Mouse (Mus musculus) lung, postnatal 0 days (tissue): ENCODE data around the gene Myo1b. TPM values are rescaled to one million over a fixed set of nuclear protein-coding genes. Genes with fewer than 3 reads are reported as not detected.

ENCODE experiments used
- ATAC-seq: fragments of 200-750 bp; cut with Nextera tagmentation; 2 replicates; pipeline ENCODE4 v1.8.0; 2017; ENCODE audit warnings: moderate library complexity
- DNase-seq: peaks from one replicate; pipeline ENCODE4 v3.0.0-alpha.2; 2016; ENCODE audit warnings: low spot score
- H3K27ac ChIP-seq: fragments of 300-500 bp; sonication (generic); 2 replicates; pipeline ENCODE4 v1.5.1; 2014; ENCODE audit warnings: antibody characterized with exemption, mild to moderate bottlenecking, low read length, mixed read lengths
- H3K27me3 ChIP-seq: fragments of 300-500 bp; sonication (generic); replicated peaks from 2 replicates; pipeline ENCODE4 v1.6.1; 2014; ENCODE audit warnings: low read length, mixed read lengths; ENCODE audit not compliant: insufficient read depth
- H3K36me3 ChIP-seq: fragments of 300-500 bp; sonication (generic); 2 replicates; pipeline ENCODE4 v1.6.1; 2014; ENCODE audit warnings: low read length, mixed read lengths; ENCODE audit not compliant: insufficient read depth
- H3K4me1 ChIP-seq: fragments of 300-500 bp; sonication (generic); 2 replicates; pipeline ENCODE4 v1.6.1; 2014; ENCODE audit warnings: antibody characterized with exemption, low read depth, low read length, mixed read lengths; ENCODE audit not compliant: insufficient read depth
- H3K4me2 ChIP-seq: fragments of 300-500 bp; sonication (generic); replicated peaks from 2 replicates; pipeline ENCODE4 v1.6.1; 2014; ENCODE audit warnings: low read depth, mild to moderate bottlenecking, low read length, moderate library complexity, mixed read lengths
- H3K4me3 ChIP-seq: fragments of 300-500 bp; sonication (generic); 2 replicates; pipeline ENCODE4 v1.5.1; 2014; ENCODE audit warnings: low read depth, low read length
- H3K9ac ChIP-seq: fragments of 300-500 bp; sonication (generic); replicated peaks from 2 replicates; pipeline ENCODE4 v1.6.1; 2014; ENCODE audit warnings: low read depth, mild to moderate bottlenecking
- H3K9me3 ChIP-seq: fragments of 300-500 bp; sonication (generic); 2 replicates; pipeline ENCODE4 v1.6.1; 2016; ENCODE audit warnings: low read length, mixed read lengths
- CTCF ChIP-seq: IDR thresholded peaks from 2 replicates; pipeline ENCODE4 v1.5.1; 2016; ENCODE audit warnings: antibody characterized with exemption, mild to moderate bottlenecking
- EP300 ChIP-seq: IDR thresholded peaks from 2 replicates; pipeline ENCODE4 v1.6.1; 2016; ENCODE audit warnings: antibody characterized with exemption, mild to moderate bottlenecking, control low read depth
- WGBS: fragments of 180-500 bp; shearing (Covaris S2); extraction: QIAGEN DNeasy Blood & Tissue Kit; methylation state at CpG from one replicate; pipeline ENCODE4 v1.1.7; 2014; 5-methylcytosine and 5-hydroxymethylcytosine counted together
- polyA plus RNA-seq: library from polyadenylated mRNA; unstranded; fragments of >200 nt; fragmentation: Nextera tagmentation; extraction: Ambion mirVana; gene quantifications from 2 replicates; pipeline ENCODE4 v1.2.1, GENCODE M21; 2015

The Myo1b gene
- polyA plus RNA-seq, 1 experiment from 2014 or later, result 108 TPM

DNA sequence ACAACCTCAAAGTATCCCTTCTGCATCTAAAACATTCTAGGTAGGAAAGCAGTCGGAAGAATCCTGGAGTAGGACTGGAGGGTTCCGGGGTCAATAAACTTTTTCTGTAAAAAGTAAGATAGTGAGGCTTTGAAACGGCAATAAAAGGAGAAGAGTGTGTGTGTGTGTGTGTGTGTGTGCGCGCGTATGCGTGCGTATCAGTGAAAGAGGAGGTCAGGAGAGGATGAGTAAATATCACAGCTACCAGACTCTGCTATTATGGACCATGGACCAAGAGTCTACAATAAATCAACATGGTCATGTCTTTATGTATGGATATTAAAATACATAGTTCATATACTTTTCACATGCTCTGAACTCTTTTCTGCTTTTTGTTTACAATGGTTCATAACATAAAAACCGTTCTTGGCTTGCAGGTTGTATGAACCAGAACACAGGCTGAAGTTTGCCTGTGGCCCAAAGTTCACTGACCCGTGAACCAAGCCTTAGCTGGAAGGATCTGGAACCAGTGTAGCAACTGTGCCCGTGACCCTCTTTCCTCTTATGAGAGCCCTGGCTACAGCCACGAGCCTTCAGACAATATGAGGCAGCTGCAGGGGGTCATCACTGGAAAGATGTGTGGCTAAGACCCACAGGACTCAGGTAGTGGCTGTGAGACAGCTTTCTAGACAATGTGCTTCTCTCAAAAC is 145.9 kb downstream of the Myo1b start:
- H3K4me1 ChIP-seq, result no peaks in the 10 kb centered on the region
- H3K4me2 ChIP-seq, result no peak overlapping the region
- H3K4me3 ChIP-seq, result no peak overlapping the region
- no peak for ATAC-seq
- DNase-seq, result no peak
- H3K27me3 ChIP-seq, result no peaks in the 10 kb centered on the region
- WGBS, result 79% methylated on average over 12 of the region's 12 CpGs
- H3K36me3 ChIP-seq, result peaks cover 30% of the 10 kb centered on the region
- TF ChIP-seq EP300 (no peak), CTCF (no peak)
- no peak overlapping the region for H3K27ac ChIP-seq
- H3K9me3 ChIP-seq, result no peaks in the 10 kb centered on the region
- no peak overlapping the region for H3K9ac ChIP-seq

DNA sequence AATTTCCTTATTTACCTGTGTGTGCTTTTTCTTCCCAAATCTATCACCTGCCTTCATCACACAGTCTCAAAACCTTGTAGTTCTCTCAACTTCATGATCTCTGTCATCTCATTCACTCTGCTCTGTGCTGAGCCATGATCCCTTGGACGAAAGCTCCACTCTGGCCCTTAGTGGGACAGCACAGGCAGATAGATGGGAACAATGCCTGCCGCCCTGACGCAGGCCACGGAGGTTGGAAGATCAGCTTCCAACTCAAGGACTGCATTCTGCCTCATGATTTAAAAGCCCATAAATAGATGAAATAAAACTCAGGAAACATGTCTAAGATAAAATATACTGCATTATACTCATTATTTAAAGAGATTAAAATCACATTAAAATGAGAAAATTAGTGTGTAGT is 149.6 kb downstream of the Myo1b start:
- Histone ChIP-seq H3K4me3 (no peak overlapping the region), H3K4me1 (no peaks in the 10 kb centered on the region), H3K27ac (no peak overlapping the region), H3K36me3 (peaks cover 21% of the 10 kb centered on the region), H3K4me2 (no peak overlapping the region), H3K27me3 (no peaks in the 10 kb centered on the region), H3K9me3 (no peaks in the 10 kb centered on the region), H3K9ac (no peak overlapping the region)
- 88% methylated on average over 4 of the region's 4 CpGs for WGBS
- ATAC-seq (no peak), DNase-seq (no peak)
- TF ChIP-seq CTCF (no peak), EP300 (no peak)

DNA sequence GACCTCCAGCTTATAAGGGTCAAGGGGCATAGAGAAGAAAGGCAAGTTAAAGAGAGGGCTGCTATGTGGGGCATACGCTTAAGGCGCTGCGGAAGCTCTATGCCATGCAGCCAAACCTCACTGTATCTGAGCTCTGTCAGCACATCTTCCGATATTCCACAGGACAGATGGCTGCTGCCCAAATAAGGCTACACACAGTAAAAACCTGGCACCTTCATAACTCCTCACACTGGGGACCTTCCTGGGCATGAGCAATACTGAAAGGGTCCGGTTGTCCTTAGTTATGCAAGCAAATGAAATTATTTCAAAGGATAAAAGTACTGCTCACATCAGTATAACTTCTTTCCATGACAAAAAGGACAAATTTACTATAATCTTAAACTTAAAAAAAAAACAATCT is 150.7 kb downstream of the Myo1b start:
- peaks cover 28% of the 10 kb centered on the region for H3K36me3 ChIP-seq
- TF ChIP-seq CTCF, result no peak
- TF ChIP-seq EP300, result no peak
- no peaks in the 10 kb centered on the region for H3K27me3 ChIP-seq
- no peak overlapping the region for H3K4me3 ChIP-seq
- ATAC-seq, result no peak
- H3K4me1 ChIP-seq, result no peaks in the 10 kb centered on the region
- no peak overlapping the region for H3K27ac ChIP-seq
- H3K9ac ChIP-seq, result no peak overlapping the region
- no peaks in the 10 kb centered on the region for H3K9me3 ChIP-seq
- no peak for DNase-seq
- 79% methylated on average over 5 of the region's 5 CpGs for WGBS
- no peak overlapping the region for H3K4me2 ChIP-seq

DNA sequence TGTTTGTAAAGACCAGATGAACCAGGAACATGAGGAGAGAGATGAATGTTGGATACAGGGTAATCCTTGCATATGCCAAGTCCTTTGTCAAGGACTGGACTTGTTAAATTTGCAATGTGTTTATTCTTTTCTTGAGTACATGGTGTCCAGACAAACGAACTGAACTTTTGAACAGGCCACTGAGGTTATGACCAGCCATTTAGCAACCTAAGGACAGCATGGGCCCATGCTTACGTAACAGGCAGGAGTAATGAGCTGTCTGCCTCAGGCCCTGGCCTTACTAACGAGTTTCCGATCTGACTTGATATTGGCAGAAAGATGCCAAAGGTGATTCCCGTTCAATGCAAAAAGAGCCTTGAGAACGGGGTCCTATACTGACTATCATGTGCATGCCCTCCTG is 156.2 kb downstream of the Myo1b start:
- H3K27ac ChIP-seq, result no peak overlapping the region
- no peak overlapping the region for H3K4me2 ChIP-seq
- 71% methylated on average over 6 of the region's 6 CpGs for WGBS
- DNase-seq (peak; percentile 78), ATAC-seq (peak; percentile 82)
- H3K9me3 ChIP-seq, result no peaks in the 10 kb centered on the region
- H3K9ac ChIP-seq, result no peak overlapping the region
- no peak overlapping the region for H3K4me3 ChIP-seq
- no peaks in the 10 kb centered on the region for H3K4me1 ChIP-seq
- peak; percentile 97 for TF ChIP-seq EP300
- TF ChIP-seq CTCF, result no peak
- no peaks in the 10 kb centered on the region for H3K27me3 ChIP-seq
- H3K36me3 ChIP-seq, result peaks cover 38% of the 10 kb centered on the region

DNA sequence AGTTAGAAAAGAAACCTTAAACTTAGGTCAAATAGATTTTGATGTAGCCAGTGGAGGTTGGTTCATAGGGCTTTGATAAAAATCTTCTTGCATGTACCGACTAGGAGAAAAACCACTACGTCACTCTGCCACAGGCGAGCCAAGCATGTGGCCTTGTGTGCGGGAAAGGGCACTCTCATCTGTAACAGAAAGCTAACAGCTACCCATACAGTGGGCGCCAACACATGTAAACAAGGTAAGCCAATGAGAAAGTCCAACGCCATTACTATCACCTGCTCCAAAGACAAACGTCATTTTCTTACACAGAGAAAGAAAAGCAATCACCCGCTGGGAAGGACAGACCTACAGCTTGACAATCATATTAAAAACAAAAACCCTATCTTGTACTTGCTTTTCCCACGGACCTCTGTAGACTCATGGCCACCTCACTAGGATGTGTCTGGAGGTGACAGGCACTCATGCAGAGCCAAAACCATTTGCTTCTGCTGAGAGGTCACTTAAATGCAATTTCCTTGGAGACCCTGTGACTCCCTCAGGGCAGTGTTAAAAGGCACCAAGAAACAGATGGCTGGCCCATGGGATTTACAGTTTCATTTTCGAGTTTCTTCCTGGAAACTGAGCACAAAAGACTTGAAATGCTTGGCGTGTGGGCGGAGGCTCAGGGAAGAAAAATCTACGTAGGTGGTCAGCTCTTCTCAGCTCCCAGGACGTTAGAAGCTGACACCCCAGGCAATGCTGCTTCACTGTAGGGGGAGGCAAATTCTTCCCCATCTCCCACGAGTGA is 157.4 kb downstream of the Myo1b start:
- TF ChIP-seq EP300 (no peak), CTCF (no peak)

DNA sequence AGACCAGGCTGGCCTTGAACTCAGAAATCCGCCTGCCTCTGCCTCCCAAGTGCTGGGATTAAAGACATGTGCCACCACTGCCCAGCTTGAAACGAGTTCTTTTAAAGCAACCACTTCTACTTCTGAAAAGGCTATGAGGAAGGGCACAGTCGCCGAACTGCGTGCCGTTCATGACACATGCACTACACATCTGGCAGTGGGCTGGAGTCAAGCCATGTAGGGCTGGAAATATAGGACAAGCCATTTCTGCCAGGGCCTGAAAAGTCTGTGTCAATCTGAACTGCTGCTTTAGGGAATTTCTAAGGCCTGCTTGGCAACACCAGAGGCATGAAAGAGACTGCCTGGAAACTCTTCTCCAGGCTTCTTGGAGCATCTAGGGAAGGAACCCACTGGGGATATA is 162.2 kb downstream of the Myo1b start:
- Histone ChIP-seq H3K9ac (no peak overlapping the region), H3K4me2 (no peak overlapping the region), H3K27me3 (no peaks in the 10 kb centered on the region), H3K9me3 (no peaks in the 10 kb centered on the region), H3K4me1 (0 out of 2 replicates have a peak, but pooled peaks cover 3% of the 10 kb centered on the region), H3K36me3 (peaks cover 29% of the 10 kb centered on the region), H3K4me3 (no peak overlapping the region), H3K27ac (no peak overlapping the region)
- ATAC-seq (no peak), DNase-seq (no peak)
- 89% methylated on average over 6 of the region's 6 CpGs for WGBS
- TF ChIP-seq CTCF (no peak), EP300 (no peak)

More for the DNA sequence above, 157.4 kb downstream of the Myo1b start:
- Histone ChIP-seq H3K4me1 (no peaks in the 10 kb centered on the region), H3K27ac (peak overlapping the region; percentile 15; the same call in 1 of the 2 replicates), H3K36me3 (peaks cover 43% of the 10 kb centered on the region), H3K4me3 (no peak overlapping the region), H3K9me3 (no peaks in the 10 kb centered on the region), H3K9ac (no peak overlapping the region), H3K4me2 (no peak overlapping the region), H3K27me3 (no peaks in the 10 kb centered on the region)
- WGBS, result 71% methylated on average over 15 of the region's 15 CpGs
- ATAC-seq (peak; percentile 10; the same call in 1 of the 2 replicates), DNase-seq (peak; percentile 9)
